In genomic region chr6:124995246-124995645, GRCm38 (mm10) we compare ENCODE assay signal across 12 mouse cellular contexts. TPM values are rescaled to one million over a fixed set of nuclear protein-coding genes. Genes with fewer than 3 reads are reported as not detected.
A peak's percentile ranks its signal among the peaks of the same experiment; 100 is the strongest.
DNase-seq lines count a peak whose midpoint lies in the region.
"Had no signal": no experiment of that assay in that cellular context is flagged by ENCODE, and none has a peak within 500 bp of the region (broad histone marks: within the 10 kb centered on the region; RNA-seq: fewer than 3 reads in every experiment).

No protein-coding gene starts in this region.

- intact Hi-C loops in heart, postnatal 36 days (cut with DNase I) = no loop called here

- peak; percentile 50 for DNase-seq in cerebellum, adult 9-11 months
- DNase-seq in cerebellum, postnatal 36 days = no peak
- peak; percentile 41 for DNase-seq in NIH3T3 (ENCODE audit: low read depth)
- peak; percentile 82 for DNase-seq in adrenal gland, adult 8-10 months
- peak; percentile 77 to 82 for DNase-seq in adrenal gland, postnatal 36 days
- DNase-seq in heart, postnatal 36 days = no peak
- no peak for DNase-seq in kidney, postnatal 10 days
- DNase-seq: embryo, embryonic 11 days; gastrocnemius, postnatal 36 days; heart, adult 18-20 months; heart, postnatal 14 days had no signal

RNA-seq across cellular contexts. Expression of gene Pianp, which starts 1.2 kb away (rescaled TPM):
- total RNA-seq in adrenal gland, adult 8-10 months (2022) = 1 to 10 TPM in 3 of 4 experiments, under 1 TPM in 1; 0.81 to 3.8 (median 1.9) TPM
- 1 to 10 TPM; 2.1 to 3.4 TPM for total RNA-seq in adrenal gland, postnatal 36 days (2021)
- 1 to 10 TPM in 1 of 2 experiments, under 1 TPM in 1; 0.81 to 1.0 TPM for total RNA-seq in heart, postnatal 36 days (2021)
- total RNA-seq: common myeloid progenitor, adult 5-6 weeks had no signal

RNA-seq across cellular contexts. Expression of gene Zfp384, which starts 13.7 kb away (rescaled TPM):
- total RNA-seq in adrenal gland, adult 8-10 months (2022) = 10 to 100 TPM; 46.9 to 87.0 (median 56.5) TPM
- 10 to 100 TPM; 41.3 to 53.8 TPM for total RNA-seq in adrenal gland, postnatal 36 days (2021)
- 10 to 100 TPM; 19.6 to 21.6 TPM for total RNA-seq in heart, postnatal 36 days (2021)

RNA-seq across cellular contexts. Expression of gene Cops7a, which starts 29.9 kb away (rescaled TPM):
- 100 to 1,000 TPM; 130 to 160 (median 147) TPM for total RNA-seq in adrenal gland, adult 8-10 months (2022)
- 100 to 1,000 TPM; 121 to 176 TPM for total RNA-seq in adrenal gland, postnatal 36 days (2021)
- total RNA-seq in heart, postnatal 36 days (2021) = 10 to 100 TPM; 93.6 to 98.8 TPM

RNA-seq across cellular contexts. Expression of gene Ing4, which starts 44.3 kb away (rescaled TPM):
- total RNA-seq in adrenal gland, adult 8-10 months (2022) = 10 to 100 TPM; 62.7 to 74.3 (median 72.6) TPM
- total RNA-seq in adrenal gland, postnatal 36 days (2021) = 10 to 100 TPM; 54.4 to 79.5 TPM
- total RNA-seq in heart, postnatal 36 days (2021) = 10 to 100 TPM; 30.5 to 34.4 TPM

RNA-seq across cellular contexts. Expression of gene Acrbp, which starts 54.2 kb away (rescaled TPM):
- total RNA-seq in adrenal gland, adult 8-10 months (2022) = 10 to 100 TPM in 1 of 4 experiments, 1 to 10 TPM in 3; 6.9 to 12.1 (median 9.1) TPM
- 1 to 10 TPM; 6.9 to 7.1 TPM for total RNA-seq in adrenal gland, postnatal 36 days (2021)
- 1 to 10 TPM; 1.7 to 2.1 TPM for total RNA-seq in heart, postnatal 36 days (2021)

Comparison
In these comparisons a context has a peak if more than half of its experiments do, and no peak if none do; other contexts are left out.
1. DNase-seq: peak in cerebellum, adult 9-11 months (single experiment), NIH3T3 (single experiment), adrenal gland, adult 8-10 months (single experiment) and adrenal gland, postnatal 36 days (2 of 2); none in cerebellum, postnatal 36 days (0 of 2), heart, postnatal 36 days (0 of 2) and kidney, postnatal 10 days (single experiment).